Mouse (Mus musculus) adrenal gland, adult (tissue): Measurements from ENCODE around the gene Xpo1.
"Not testable (repeated sequence)": the region's sequence is repeated elsewhere in the genome, so short reads cannot be mapped to it uniquely, and the experiment has no call there.

Experiments used
- DNase-seq, 2 experiments: peaks; one replicate each; pipeline ENCODE4 v3.0.0; 2022 to 2023; ENCODE audit warnings: low spot score in 1 of 2; ENCODE audit not compliant: inconsistent age in 2 of 2

Gene Xpo1

DNA sequence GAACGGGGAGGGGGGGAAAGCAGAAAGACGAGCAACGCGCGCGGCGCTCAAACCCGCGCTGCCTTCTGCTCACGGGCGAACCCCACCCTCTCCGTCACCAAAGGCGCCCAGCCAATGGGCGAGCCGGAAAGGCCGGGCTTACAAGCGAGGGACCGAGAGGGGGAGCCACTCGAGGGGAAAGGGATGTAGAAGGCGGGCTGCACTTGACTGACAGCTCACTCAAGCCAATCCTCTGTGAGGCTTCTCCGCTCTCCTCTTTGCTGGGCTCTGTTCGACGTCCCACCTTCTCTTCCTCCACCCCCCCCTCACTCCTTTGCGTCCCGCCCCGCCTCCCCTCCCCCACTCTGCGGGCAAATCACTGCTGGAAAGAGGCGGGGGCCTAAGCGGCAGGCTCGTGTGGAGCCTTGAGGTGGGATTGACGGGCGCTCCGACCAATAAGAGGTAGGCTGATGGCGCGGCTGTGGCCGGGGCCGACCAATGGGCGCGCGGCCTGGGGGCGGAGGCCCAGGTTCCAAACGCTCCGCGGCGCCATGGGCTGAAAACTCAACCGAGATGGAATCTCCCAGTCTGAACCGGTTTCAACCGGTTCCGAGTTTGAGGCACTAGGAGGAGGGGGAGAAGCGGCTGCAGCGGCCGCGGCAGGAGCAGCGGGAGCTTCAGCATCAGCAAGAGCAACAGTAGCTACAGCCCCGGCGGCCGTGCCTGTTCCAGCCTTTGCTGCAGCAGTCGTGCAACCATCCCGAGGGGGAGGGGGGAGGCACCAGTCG lies at the start of gene Xpo1:
TSS of gene Xpo1 (plus strand) at position 615 of the 767 bp plus-strand sequence.
- DNase-seq: peak; percentile 100

DNA sequence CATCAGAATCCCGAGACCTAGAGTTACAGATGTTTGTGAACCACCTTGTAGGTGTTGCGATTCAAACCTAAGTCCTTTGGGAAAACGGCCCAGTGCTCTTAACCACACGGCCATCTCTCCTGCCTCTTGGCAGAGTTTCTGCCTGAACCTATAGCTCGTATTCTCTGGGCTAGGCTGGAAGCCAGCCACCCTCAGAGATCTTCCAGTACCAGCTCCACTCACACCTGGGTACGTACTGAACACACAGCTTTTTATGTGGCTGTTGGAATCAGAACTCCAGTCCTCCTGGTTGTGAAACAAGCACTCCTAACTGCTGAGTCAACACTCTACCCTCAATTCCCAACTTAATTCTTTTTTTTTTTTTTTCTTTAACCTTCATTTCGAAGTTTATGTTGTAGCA lies 46.1 kb upstream of the Xpo1 start:
- DNase-seq: no peak

DNA sequence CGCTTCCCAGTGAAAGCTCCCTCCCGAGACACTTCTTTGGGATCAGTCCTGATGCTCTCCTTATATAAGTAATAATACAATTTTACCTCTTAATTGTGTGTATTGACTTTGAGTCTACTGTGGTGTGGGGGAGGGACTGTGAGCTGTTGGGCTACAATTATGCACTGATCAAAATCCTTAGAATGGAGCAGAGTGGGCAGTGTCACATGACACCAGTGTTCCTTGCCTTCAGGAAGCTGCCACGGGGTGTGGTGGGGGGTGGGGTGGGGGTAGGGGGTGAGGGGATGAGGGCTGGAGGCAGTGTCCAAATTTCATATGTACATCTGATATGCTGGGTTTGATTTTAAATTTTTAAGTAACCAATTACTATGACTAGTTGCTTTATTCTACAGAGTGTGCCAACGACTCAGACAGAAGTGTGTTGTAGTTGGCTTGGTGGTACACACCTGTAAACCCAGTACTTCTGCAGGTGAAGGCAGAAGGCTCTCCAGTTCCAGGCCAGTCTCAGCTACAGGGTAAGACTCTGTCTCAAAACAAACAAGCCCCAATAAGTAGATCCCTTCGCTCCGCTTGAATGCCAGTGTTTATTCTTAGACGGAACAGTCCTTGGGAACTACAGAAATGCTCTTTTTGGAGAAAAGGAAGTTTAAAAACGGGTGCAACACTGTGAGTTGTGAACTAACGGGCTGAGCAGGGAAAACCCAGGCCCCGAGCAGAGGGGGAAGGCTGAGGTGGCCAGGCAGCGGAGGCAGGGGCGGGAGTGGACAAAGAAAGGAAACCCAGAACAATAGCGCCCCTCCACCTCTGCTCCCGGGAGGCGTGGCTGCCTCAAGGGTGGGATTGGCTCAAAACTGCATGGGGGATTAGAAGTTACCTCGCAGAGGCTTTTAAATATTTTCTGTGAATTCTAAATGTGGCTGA lies 45.0 kb upstream of the Xpo1 start:
- DNase-seq: peak; percentile 43 to 66

DNA sequence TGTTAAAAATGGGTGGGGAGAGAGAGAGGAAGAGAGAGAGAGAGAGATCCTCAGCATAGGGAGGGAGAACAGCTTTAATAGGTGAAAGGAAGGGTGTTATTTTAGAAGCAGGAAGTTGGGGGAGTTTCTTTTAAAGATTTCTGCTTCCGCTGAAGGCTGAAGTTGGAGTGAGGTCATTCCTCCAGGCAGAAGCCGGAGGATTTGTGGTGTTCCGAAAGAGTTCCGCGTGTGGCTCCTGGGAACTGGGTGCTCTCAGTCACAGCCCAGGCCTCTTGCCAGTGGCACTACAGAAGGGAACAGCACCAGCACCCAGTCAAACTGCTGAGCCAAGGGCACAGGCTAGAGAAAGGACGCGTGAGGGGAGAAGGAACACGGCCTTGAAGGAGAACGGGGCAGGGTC lies 38.4 kb upstream of the Xpo1 start:
- peak; percentile 33 to 47 for DNase-seq

DNA sequence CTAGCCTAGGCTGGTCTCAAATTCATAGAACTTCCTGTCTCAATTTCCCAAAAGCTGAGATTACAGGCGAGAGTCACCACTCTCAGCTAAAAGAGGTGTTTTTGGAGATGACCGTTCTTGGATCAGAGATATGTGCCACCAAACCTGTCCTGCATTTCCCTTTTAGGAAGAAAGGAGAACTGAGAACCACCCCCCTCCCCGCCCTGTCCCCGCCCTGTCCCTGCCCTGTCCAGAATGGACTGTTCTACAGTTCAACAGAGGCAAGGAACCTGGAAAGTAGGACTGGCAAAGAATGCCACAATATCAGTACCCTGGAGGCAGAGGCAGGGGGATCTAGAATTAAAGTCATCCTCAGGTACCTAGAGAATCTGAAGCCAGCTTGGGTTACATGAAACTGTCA lies 19.8 kb upstream of the Xpo1 start:
- DNase-seq: no peak

DNA sequence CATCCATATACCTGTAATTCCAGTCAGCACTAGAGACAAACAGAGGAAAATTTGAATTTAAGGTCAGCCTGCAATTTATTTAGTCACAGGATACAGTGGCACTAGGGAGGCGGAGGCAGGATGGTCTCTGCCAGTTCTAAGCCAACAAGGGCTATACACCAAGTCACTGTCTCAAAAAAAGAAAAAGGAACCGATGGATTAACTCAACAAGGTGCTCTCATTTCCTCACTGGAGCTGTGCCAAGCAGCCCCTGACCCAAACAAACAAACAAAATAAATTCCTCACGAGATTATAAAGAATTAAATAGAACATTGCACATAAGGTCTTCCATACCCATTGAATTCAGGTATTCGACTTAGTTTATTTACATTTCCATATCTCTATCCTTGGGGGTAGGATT lies 1.9 kb upstream of the Xpo1 start:
- no peak for DNase-seq

DNA sequence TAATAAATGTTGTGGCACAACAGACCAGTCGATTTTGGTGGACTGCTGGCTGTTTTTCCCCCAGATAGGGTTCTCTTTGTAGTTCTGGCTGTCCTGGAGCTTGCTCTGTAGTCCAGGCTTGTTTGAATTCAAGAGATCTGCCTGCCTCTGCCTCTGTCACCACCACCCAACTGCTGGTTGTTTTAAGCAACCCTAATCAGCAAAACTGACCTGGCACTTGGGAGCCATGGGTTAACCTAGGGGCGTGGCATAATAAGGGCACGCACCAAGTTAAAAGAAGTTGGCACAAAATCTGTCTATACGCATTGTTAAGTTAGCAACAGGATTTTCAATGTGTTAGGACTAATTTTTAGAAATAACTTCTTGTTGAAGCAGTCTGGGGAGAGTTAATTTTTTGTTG lies 1.3 kb upstream of the Xpo1 start:
- peak in 1 of 2 experiments; percentile 48 for DNase-seq

DNA sequence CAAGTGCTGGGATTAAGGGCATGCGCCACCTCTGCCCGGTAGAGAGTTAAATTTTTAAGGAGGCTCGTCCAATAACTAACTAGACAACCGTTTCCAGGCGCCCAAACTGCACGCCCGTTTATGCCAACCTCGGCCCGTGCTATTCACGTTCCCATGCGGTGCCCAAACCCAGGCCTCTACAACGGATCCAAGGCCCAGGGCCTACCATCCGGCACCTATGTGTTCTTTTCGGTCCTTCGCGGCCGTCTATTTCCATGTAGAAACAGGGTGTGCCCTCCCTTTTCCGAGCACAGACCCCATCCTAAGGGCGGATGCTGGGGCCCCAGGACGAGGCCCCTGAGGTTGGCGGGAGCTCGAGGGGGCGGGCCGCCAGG lies 801 bp upstream of the Xpo1 start:
- no peak for DNase-seq

DNA sequence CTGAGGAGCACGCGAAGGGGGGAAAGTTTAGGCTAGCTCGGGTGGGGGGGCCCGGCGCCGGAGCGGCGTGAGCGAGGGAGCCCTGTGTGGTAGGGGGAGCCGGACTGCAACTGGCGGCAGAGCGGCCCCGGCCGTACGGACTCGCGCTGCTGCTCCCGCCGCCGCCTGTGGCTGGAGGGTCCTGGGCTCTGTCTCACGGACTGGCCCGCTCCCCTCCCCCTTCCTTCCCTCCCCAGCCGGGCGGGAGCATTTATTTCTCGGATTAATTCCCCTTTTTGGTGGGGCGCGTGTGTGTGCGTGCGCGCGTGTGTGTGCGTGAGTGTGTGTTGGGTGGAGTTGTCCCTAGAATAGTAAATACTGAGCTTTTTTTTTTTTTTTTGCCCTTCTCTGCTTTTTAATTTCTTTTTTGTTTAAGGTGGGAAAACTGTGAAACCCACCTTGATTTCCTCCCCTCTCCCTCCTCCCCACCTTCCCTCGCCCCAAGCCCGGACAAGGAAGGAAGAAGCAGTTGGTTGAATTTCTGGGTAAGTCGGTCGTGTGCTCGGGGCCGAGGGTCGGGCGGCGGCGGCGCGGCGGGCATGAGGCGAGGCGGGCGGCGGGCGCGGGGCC lies 457 bp downstream of the Xpo1 start:
- DNase-seq: no peak

DNA sequence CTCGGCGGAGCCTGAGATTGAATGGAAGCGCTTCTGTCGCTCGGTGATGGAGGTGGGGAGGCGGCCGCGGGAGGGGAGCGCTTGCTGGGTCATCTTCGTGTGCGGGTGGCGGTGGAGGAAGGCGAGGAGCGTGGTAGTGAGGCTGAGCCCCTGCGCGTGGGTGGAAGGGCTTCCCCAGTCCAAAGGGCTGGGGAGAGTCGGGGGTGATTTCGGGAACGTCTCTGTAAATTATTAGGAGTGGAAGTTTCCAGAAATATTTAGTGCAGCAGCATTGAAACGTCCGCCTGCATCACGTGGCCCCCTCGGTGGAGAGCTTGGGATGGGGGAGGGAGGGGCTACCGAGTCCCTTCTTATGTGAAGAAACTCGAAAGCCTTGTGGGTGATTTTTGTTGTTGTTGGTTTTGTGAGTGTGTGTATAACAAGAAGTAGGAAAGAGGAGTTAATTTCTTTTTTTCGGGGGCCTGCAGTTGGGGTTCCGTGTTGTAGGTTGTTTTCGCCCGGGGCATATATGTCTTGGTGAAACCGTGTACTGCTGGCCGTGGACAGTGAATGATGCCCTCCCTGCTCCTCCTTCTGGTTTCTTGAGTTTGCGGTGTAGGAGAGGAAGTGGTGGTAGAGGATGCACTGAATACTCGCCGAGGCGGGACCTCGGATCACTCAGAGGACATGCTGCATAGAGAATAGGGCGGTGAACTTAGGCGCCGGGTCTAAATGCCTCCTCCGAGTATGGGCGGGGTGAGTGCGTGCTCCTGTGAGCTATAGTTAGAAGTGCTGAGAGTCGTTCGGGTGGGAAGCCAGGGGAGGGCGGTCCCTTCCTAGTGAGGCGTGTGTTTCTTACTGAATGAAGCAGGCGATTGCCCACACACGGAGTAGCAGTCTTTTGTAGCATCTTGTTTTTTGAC lies 1.2 kb downstream of the Xpo1 start:
- peak; percentile 80 to 93 for DNase-seq

DNA sequence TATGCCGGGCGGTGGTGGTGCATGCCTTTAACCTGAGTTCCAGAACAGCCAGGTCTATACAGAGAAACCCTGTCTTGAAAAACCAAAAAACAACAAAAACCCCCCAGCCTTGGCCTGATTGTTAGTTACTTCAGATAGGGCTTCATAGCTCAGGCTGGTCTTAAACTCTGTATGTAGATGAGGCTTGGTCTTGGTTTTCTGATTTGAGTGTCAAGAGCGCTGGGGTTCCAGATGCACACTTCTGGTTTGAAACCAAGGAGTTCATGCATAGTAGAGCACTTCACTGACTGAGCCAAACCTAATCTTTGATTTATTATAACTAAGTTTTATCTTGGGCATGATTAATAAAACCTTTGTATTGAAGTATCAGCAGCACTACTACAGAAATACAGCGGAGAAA lies 3.2 kb downstream of the Xpo1 start:
- no peak for DNase-seq

DNA sequence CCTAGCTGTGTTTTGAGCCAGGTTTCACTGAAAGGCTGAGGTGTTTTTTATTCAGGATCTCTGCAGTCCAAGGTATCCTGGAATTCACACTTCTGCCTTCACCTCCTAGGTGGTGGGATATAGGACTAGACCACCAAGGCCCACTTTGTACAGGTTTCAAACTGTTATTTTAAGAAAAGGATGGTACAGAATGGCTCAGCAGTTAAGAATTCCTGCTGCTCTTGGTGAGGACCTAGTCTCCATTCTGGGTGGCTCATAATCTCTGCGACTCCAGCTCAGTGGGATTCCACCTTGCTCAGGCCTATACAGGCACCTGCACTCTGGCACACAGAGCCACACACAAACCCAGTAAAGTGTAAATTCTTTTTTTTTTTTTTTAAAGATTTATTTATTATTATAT lies 3.6 kb downstream of the Xpo1 start:
- DNase-seq: no peak

DNA sequence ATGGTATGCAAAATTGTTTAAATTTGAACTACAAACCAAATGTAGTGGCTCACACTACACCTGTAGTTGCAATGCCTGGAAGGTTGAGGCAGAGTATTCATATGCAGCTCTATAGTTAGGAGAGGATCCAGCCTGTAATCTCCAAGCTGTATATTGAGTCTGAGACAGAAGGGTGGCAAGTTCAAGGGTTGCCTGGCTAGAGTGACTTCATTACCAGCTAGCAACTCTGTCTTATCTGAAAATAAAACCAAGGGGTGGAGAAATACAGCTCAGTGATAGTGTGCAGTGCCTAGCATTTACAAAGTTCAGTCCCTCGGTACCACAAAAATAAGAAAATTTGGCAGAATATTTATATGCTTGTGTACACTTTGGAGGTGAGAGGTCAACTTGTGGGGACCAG lies 4.3 kb downstream of the Xpo1 start:
- no peak for DNase-seq

DNA sequence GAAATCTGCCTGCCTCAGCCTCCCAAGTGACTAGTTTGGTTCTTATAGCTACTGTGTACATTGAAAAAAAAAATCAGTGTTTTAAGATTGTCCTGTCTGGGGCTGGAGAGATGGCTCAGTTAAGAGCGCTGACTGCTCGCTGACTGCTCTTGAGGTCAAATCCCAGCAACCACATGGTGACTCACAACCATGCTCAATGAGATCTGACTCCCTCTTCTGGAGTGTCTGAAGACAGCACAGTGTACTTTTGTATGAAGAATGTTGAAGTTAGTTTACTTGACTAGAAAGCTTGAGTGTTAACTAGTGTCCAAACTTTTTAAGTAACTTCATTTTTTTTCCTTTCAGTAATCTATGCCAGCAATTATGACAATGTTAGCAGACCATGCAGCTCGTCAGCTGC lies 5.6 kb downstream of the Xpo1 start:
- DNase-seq: peak; percentile 28 to 58

DNA sequence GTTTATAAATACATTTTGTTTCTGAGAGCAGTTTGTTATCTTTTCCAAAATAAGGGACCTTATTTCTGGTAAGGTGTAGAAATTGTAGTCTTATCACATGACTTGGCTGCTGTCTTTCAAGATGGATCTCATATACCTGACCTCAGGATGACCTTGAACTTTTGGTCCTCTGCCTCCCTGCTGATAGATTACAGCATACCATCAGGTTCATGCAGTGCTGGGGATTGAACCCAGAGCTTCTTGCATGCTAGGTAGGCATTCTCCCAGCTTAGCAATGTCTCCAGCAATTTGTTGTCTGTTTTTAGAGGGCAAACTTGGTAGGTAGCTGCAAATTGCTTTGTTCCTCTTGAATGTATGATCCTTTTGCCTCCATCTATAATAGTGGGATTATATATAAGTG lies 9.1 kb downstream of the Xpo1 start:
- no peak for DNase-seq

DNA sequence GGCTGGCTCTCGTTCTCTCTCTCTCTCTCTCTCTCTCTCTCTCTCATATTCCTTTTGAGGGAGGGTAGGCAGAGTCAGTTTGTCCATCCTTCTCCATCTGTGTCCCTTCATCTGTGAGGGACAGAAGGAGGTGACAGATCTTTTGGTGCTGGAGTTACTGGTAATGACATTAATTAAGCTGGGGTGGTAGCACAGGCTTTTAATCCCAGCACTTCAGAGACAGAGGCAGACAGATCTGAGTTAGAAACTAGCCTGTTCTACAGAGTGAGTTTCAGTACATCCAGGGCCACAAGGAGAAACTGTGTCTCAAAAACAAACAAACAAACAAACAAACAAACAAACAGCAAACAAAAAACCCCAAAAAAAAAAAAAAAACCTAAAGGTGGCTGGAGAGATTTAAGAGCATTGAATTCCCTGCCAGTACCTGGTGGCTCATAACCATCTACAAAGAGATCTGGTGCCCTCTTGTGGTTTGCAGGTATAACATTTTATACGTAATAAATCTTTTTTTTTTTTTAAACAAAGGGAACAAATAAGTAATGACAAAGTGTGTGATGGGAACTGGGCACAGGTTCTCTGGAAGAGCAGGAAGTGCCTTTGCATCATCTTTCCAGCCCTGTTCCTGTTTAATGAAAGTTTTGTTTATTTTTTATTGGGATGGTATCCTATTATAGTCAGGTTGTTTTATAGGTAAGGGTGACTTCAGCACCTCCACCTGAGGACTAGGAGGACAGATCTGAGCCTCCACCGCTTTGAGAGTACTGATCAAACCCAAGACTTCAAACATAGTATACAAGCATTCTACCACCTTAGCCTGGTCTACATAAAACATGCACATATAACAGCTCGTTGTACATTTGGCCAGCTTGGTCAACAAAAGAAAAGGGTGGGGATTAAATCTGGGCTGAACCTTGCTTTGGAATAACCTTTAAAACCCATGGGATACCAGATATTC lies 16.2 kb downstream of the Xpo1 start:
- peak in 1 of 2 experiments; percentile 74 for DNase-seq

DNA sequence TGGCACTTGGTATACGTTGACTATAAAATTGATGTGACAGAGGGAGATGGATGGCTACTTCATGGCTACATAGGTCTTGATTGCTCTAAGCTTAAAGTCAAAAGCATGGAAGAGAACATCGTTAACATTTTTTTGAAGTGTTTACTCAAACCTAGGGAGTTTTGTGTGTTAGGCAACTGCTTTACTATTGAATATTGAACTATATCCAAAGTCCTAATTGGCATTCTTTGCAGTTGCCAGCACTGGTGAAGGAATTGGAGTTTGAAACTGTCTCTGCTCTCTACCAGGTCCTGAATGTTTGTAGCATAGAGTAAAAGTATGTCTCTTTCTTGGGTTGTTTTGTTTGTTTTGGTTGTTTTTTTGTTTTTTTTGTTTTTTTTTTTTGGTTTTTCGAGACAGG lies 19.9 kb downstream of the Xpo1 start:
- no peak for DNase-seq

DNA sequence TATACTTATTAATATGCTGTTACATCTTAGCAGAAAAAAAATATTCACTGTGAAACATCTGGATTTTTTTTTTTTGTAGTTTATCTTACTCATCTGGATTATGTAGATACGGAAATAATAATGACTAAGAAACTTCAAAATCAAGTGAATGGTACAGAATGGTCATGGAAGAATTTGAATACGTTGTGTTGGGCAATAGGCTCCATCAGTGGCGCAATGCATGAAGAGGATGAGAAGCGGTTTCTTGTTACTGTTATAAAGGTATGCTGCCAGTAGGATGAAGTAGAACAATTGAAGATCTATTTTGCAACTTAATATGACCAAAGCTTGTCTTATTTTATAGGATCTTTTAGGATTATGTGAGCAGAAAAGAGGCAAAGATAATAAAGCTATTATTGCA lies 28.6 kb downstream of the Xpo1 start:
- no peak for DNase-seq

DNA sequence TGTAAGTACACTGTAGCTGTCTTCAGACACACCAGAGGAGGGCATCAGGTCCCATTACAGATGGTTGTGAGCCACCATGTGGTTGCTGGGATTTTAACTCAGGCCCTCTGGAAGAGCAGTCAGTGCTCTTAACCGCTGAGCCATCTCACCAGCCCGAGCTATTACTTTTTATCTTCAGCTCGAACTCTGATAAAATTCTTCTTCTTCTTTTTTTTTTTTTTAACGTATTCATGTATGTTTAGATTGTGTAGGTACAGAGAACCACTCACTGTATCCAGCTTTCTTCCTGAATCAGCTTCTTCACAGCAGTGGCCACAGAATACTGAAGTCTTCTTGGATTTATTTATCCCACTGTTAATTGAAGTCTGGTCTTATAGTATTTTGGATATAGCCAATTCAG lies 33.0 kb downstream of the Xpo1 start:
- DNase-seq: not testable (repeated sequence)

DNA sequence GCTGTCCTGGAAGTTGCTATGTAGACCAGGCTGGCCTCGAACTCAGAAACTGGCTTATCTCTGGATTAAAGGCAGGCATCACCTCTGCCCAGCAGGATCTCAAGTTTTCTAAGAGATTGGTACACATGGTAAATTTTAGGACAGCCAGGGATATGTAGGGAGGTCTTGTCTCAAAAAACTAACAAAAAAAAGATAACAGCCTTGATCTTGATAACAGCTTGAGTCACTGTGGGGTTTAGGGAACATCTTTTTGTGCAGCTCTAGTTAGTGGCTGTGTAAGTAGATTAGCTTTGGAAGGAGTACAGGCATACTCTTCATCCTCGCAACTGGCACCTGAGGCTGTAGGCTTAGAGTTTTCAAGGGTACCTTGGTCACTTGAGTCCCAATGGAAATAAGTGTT lies 41.5 kb downstream of the Xpo1 start:
- DNase-seq: no peak
